Mouse (Mus musculus) heart, embryonic 12.5 days (tissue): ENCODE data around the gene Kcnab3. TPM values are rescaled to one million over a fixed set of nuclear protein-coding genes. Genes with fewer than 3 reads are reported as not detected.

Experiments used
- ATAC-seq: fragments of 200-750 bp; cut with Nextera tagmentation; 2 replicates; pipeline ENCODE4 v1.8.0; 2017; ENCODE audit warnings: moderate TSS enrichment, moderate library complexity; ENCODE audit not compliant: insufficient number of reproducible peaks, low FRiP score
- H3K27ac ChIP-seq: fragments of 300-500 bp; sonication (generic); 2 replicates; pipeline ENCODE4 v1.5.1; 2016; ENCODE audit warnings: mild to moderate bottlenecking, moderate library complexity; ENCODE audit not compliant: poor library complexity, severe bottlenecking
- H3K27me3 ChIP-seq: fragments of 300-500 bp; sonication (generic); replicated peaks from 2 replicates; pipeline ENCODE4 v1.6.1; 2016; ENCODE audit warnings: mild to moderate bottlenecking, moderate library complexity
- H3K36me3 ChIP-seq: fragments of 300-500 bp; sonication (generic); 2 replicates; pipeline ENCODE4 v1.6.1; 2016; ENCODE audit warnings: mild to moderate bottlenecking, moderate library complexity
- H3K4me1 ChIP-seq: fragments of 300-500 bp; sonication (generic); replicated peaks from 2 replicates; pipeline ENCODE4 v1.6.1; 2016; ENCODE audit warnings: mild to moderate bottlenecking
- H3K4me2 ChIP-seq: fragments of 300-500 bp; sonication (generic); 2 replicates; pipeline ENCODE4 v1.6.1; 2016; ENCODE audit warnings: mild to moderate bottlenecking, moderate library complexity
- H3K4me3 ChIP-seq: fragments of 300-500 bp; sonication (generic); 2 replicates; pipeline ENCODE4 v1.5.1; 2016; ENCODE audit warnings: mild to moderate bottlenecking
- H3K9ac ChIP-seq: fragments of 300-500 bp; sonication (generic); 2 replicates; pipeline ENCODE4 v1.6.1; 2016; ENCODE audit warnings: mild to moderate bottlenecking, moderate library complexity
- H3K9me3 ChIP-seq: fragments of 300-500 bp; sonication (generic); replicated peaks from 2 replicates; pipeline ENCODE4 v1.6.1; 2016; ENCODE audit warnings: mild to moderate bottlenecking, moderate library complexity
- WGBS: fragments of 180-500 bp; shearing (Covaris S2); methylation state at CpG from one replicate; pipeline ENCODE4 v1.1.7; 2016; 5-methylcytosine and 5-hydroxymethylcytosine counted together
- polyA plus RNA-seq: library from polyadenylated mRNA; unstranded; fragments of >200 nt; fragmentation: Nextera tagmentation; extraction: Ambion mirVana; gene quantifications from 2 replicates; pipeline ENCODE4 v1.2.1, GENCODE M21; 2016

The Kcnab3 gene
- polyA plus RNA-seq, 1 experiment from 2014 or later, result 0.87 TPM

GRCm38 (mm10) chr11:69331929-69332405 is 5.9 kb downstream of the Kcnab3 start:
- Histone ChIP-seq H3K4me3 (peak overlapping the region; percentile 62), H3K27ac (no peak overlapping the region), H3K9me3 (no peaks in the 10 kb centered on the region), H3K36me3 (no peaks in the 10 kb centered on the region), H3K27me3 (peaks cover 32% of the 10 kb centered on the region), H3K4me1 (peaks cover 18% of the 10 kb centered on the region), H3K9ac (peak overlapping the region; percentile 70), H3K4me2 (peak overlapping the region; percentile 69)
- 0 out of 2 replicates have a peak, but pooled peaks have one; percentile 36 for ATAC-seq
- under 1% methylated on average over 24 of the region's 24 CpGs for WGBS

GRCm38 (mm10) chr11:69332713-69333253 is 6.7 kb downstream of the Kcnab3 start:
- 40% methylated on average over 8 of the region's 8 CpGs for WGBS
- H3K9me3 ChIP-seq, result no peaks in the 10 kb centered on the region
- H3K4me3 ChIP-seq, result no peak overlapping the region; the same call in 1 of the 2 replicates

GRCm38 (mm10) chr11:69333922-69334321 is 7.9 kb downstream of the Kcnab3 start:
- peaks cover 15% of the 10 kb centered on the region for H3K4me1 ChIP-seq
- no peak overlapping the region for H3K4me2 ChIP-seq

More at GRCm38 (mm10) chr11:69332713-69333253, 6.7 kb downstream of the Kcnab3 start:
- peaks cover 15% of the 10 kb centered on the region for H3K4me1 ChIP-seq
- no peak overlapping the region; the same call in 1 of the 2 replicates for H3K9ac ChIP-seq
- no peak overlapping the region for H3K27ac ChIP-seq
- H3K4me2 ChIP-seq, result peak overlapping the region; percentile 69
- peaks cover 24% of the 10 kb centered on the region for H3K27me3 ChIP-seq
- no peak for ATAC-seq
- H3K36me3 ChIP-seq, result no peaks in the 10 kb centered on the region

GRCm38 (mm10) chr11:69334796-69335195 is 8.7 kb downstream of the Kcnab3 start:
- ATAC-seq, result no peak
- Histone ChIP-seq H3K27ac (no peak overlapping the region), H3K4me1 (peaks cover 15% of the 10 kb centered on the region), H3K4me3 (no peak overlapping the region), H3K36me3 (no peaks in the 10 kb centered on the region), H3K9ac (no peak overlapping the region), H3K27me3 (peaks cover 14% of the 10 kb centered on the region), H3K4me2 (no peak overlapping the region), H3K9me3 (no peaks in the 10 kb centered on the region)
- WGBS, result 68% methylated on average over 4 of the region's 4 CpGs

More at GRCm38 (mm10) chr11:69333922-69334321, 7.9 kb downstream of the Kcnab3 start:
- Histone ChIP-seq H3K27me3 (peaks cover 15% of the 10 kb centered on the region), H3K27ac (no peak overlapping the region), H3K9ac (no peak overlapping the region), H3K9me3 (no peaks in the 10 kb centered on the region), H3K4me3 (no peak overlapping the region), H3K36me3 (no peaks in the 10 kb centered on the region)
- ATAC-seq, result no peak
- 45% methylated on average over 3 of the region's 3 CpGs for WGBS

GRCm38 (mm10) chr11:69340161-69341131 is 14.4 kb downstream of the Kcnab3 start, which contains the start of gene Rnf227:
TSS of gene Rnf227 (plus strand) at chr11:69340461.
- no peak within 1 kb of the TSS for H3K27ac ChIP-seq
- H3K9ac ChIP-seq, result peak within 1 kb of the TSS; percentile 75
- no peaks in the 10 kb centered on the region for H3K9me3 ChIP-seq
- H3K36me3 ChIP-seq, result peaks cover 14% of the 10 kb centered on the region
- ATAC-seq, result peak; percentile 82
- peak within 1 kb of the TSS; percentile 54 for H3K4me3 ChIP-seq
- peaks cover 13% of the 10 kb centered on the region for H3K4me1 ChIP-seq
- WGBS, result 2% methylated on average over 99 of the region's 99 CpGs
- peaks cover 15% of the 10 kb centered on the region for H3K27me3 ChIP-seq
- H3K4me2 ChIP-seq, result peak within 1 kb of the TSS; percentile 94

GRCm38 (mm10) chr11:69346441-69346840 is 20.4 kb downstream of the Kcnab3 start:
- no peaks in the 10 kb centered on the region for H3K4me1 ChIP-seq
- ATAC-seq, result no peak
- H3K4me3 ChIP-seq, result no peak overlapping the region
- no peaks in the 10 kb centered on the region for H3K9me3 ChIP-seq
- 82% methylated on average over 26 of the region's 26 CpGs for WGBS
- H3K4me2 ChIP-seq, result no peak overlapping the region
- peaks cover 74% of the 10 kb centered on the region for H3K36me3 ChIP-seq
- no peak overlapping the region for H3K27ac ChIP-seq
- no peak overlapping the region for H3K9ac ChIP-seq
- H3K27me3 ChIP-seq, result no peaks in the 10 kb centered on the region

GRCm38 (mm10) chr11:69356544-69356943 is 30.5 kb downstream of the Kcnab3 start:
- ATAC-seq, result no peak
- Histone ChIP-seq H3K4me3 (no peak overlapping the region), H3K4me1 (no peaks in the 10 kb centered on the region), H3K4me2 (no peak overlapping the region), H3K9ac (no peak overlapping the region), H3K36me3 (peaks cover 97% of the 10 kb centered on the region), H3K27ac (no peak overlapping the region), H3K27me3 (no peaks in the 10 kb centered on the region), H3K9me3 (no peaks in the 10 kb centered on the region)
- WGBS, result 87% methylated on average over 5 of the region's 5 CpGs

GRCm38 (mm10) chr11:69357690-69358089 is 31.6 kb downstream of the Kcnab3 start:
- no peak for ATAC-seq
- WGBS, result 88% methylated on average over 12 of the region's 12 CpGs

GRCm38 (mm10) chr11:69362021-69362420 is 36.0 kb downstream of the Kcnab3 start:
- Histone ChIP-seq H3K4me2 (no peak overlapping the region), H3K36me3 (peaks cover 67% of the 10 kb centered on the region), H3K4me1 (peaks cover 23% of the 10 kb centered on the region), H3K4me3 (no peak overlapping the region), H3K27me3 (no peaks in the 10 kb centered on the region), H3K27ac (no peak overlapping the region), H3K9ac (no peak overlapping the region), H3K9me3 (no peaks in the 10 kb centered on the region)
- no peak for ATAC-seq
- 78% methylated on average over 7 of the region's 7 CpGs for WGBS

More at GRCm38 (mm10) chr11:69357690-69358089, 31.6 kb downstream of the Kcnab3 start:
- peaks cover 96% of the 10 kb centered on the region for H3K36me3 ChIP-seq
- H3K9me3 ChIP-seq, result no peaks in the 10 kb centered on the region
- no peak overlapping the region for H3K4me3 ChIP-seq
- no peaks in the 10 kb centered on the region for H3K4me1 ChIP-seq
- no peak overlapping the region for H3K9ac ChIP-seq
- H3K4me2 ChIP-seq, result no peak overlapping the region
- no peaks in the 10 kb centered on the region for H3K27me3 ChIP-seq
- no peak overlapping the region for H3K27ac ChIP-seq

GRCm38 (mm10) chr11:69362479-69362878 is 36.4 kb downstream of the Kcnab3 start:
- Histone ChIP-seq H3K4me3 (no peak overlapping the region), H3K4me1 (peaks cover 26% of the 10 kb centered on the region), H3K36me3 (peaks cover 62% of the 10 kb centered on the region), H3K9ac (no peak overlapping the region), H3K27me3 (no peaks in the 10 kb centered on the region), H3K27ac (no peak overlapping the region), H3K4me2 (no peak overlapping the region), H3K9me3 (no peaks in the 10 kb centered on the region)
- ATAC-seq, result no peak
- 76% methylated on average over 2 of the region's 2 CpGs for WGBS

- Histone ChIP-seq H3K27me3 (no peaks in the 10 kb centered on the region), H3K4me2 (peak overlapping the region; percentile 97), H3K4me3 (no peak overlapping the region), H3K9me3 (no peaks in the 10 kb centered on the region), H3K9ac (no peak overlapping the region), H3K36me3 (peaks cover 43% of the 10 kb centered on the region), H3K4me1 (peaks cover 35% of the 10 kb centered on the region), H3K27ac (peak overlapping the region; percentile 97)
- 56% methylated on average over 8 of the region's 8 CpGs for WGBS
- ATAC-seq, result no peak
These were observed 38.3 kb downstream of the Kcnab3 start for GRCm38 (mm10) chr11:69364376-69364775.
